Mouse (Mus musculus) left cerebral cortex, postnatal 25 days (tissue): Measurements from ENCODE around the gene Acod1. TPM values are rescaled to one million over a fixed set of nuclear protein-coding genes. Genes with fewer than 3 reads are reported as not detected.

Experiments
- DNase-seq, 2 experiments: peaks; one replicate each; pipeline ENCODE4 v3.0.0; 2022; ENCODE audit warnings: low spot score in 2 of 2, mixed read lengths in 1 of 2
- intact Hi-C: fragments of 180-260 bp; cut with DNase I; formaldehyde crosslinking; loops from one replicate; pipeline ENCODE4 v1.15.1; 2025
- total RNA-seq, 2 experiments: library from RNA; stranded (reverse); gene quantifications; 2 replicates each; pipeline ENCODE4 v1.2.3; 2021

Gene Acod1
- total RNA-seq, 2 experiments from 2014 or later, result not detected

- intact Hi-C loops, result loop anchor here (1.0 to 10.0 kb wide), 4 partner anchors 29 to 615 kb away; partner anchors contain the start of gene Fbxl3
- peak; percentile 88 to 93 for DNase-seq
Measured at GRCm38 (mm10) chr14:103069864-103070611, 23.3 kb downstream of the Acod1 start, which contains the start of gene Cln5. Gene Cln5 (plus strand): TSS chr14:103070216.

GRCm38 (mm10) chr14:103070790-103071189 lies 24.0 kb downstream of the Acod1 start:
- DNase-seq, result no peak
- intact Hi-C loops, result loop anchor here (1.0 to 10.0 kb wide), 3 partner anchors 29 to 614 kb away; partner anchors contain the start of gene Fbxl3

DNA sequence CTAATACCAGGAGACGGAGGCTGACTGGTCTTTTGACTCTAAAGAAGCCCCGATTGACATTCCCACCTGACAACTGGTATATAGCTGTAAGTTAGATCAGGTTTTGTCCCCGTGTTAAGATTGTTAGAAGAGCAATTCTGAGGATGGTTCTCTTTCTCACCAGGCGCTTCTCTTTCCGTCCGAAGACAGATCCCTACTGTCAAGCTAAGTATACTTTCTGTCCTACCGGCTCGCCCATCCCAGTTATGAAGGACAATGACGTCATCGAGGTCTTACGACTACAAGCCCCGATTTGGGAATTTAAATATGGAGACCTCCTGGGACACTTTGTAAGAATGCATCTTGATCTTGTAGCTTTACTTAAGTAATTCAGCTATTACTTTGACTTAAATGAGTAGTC lies 24.7 kb downstream of the Acod1 start:
- no peak for DNase-seq
- intact Hi-C loops, result loop anchor here (10.0 kb wide), 2 partner anchors 403 to 613 kb away; no protein-coding TSS in a partner anchor

GRCm38 (mm10) chr14:103072731-103073130 lies 26.0 kb downstream of the Acod1 start:
- intact Hi-C loops, result loop anchor here (10.0 kb wide), 2 partner anchors 402 to 612 kb away; no protein-coding TSS in a partner anchor
- DNase-seq, result no peak

- intact Hi-C loops, result loop anchor here (10.0 kb wide), 2 partner anchors 401 to 611 kb away; no protein-coding TSS in a partner anchor
- DNase-seq, result no peak
Measured at GRCm38 (mm10) chr14:103073825-103074224, 27.0 kb downstream of the Acod1 start.

DNA sequence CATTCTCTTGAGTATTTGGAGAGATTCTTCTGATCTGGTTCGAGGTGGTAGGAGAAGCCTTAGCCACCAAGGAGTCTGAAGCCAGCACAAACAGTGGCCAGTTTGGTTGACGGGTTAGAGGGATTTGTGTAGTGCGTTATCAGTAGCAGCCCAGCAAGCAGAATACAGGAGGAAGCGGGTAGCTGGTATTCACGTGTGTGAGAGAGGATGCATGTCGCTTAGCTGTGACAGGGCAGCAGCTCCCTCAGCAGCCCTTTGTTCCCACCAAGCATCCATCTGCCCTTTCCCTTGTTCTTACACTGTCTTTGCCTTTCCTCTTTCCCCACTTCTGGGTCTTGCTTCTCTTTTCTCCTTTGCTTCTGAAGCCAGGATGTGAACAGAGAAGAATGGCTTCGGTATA lies 28.4 kb downstream of the Acod1 start:
- DNase-seq, result no peak
- intact Hi-C loops, result loop anchor here (10.0 kb wide), 2 partner anchors 400 to 610 kb away; no protein-coding TSS in a partner anchor

DNA sequence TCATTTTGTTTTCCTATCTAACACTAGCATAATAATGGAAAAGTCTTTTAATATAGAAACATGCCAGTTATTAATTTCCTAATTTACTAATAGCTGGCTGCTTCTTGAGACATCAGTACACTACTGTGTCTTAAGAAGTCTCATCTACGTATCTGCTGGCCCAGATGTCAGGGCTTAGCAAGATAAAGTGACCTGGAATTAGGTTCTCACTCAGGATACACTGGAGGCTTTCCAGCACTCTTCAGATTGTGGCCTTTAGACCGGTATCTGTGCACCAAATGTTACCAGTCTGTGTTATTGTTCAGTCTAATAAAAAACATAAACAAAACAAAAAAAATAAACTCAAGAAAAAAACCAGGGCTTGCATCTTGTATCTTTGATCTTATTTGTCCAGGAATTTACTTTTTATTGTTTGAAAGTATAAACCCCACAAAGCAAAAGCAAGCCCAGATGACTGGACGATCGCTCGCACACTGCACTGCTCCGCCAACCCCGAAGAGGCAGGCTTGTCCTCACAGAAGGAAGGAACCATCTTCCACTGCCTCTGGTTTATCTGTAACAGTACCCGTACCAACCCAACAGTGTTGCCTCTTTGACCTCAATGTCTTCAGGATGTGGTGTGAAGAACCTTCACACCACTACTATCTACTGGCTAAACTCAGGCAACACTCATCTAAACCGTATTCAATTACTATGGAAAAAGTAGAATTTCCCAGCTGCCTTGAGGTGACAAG lies 30.7 kb downstream of the Acod1 start:
- no peak for DNase-seq
- intact Hi-C loops, result loop anchor here (10.0 kb wide), 2 partner anchors 397 to 607 kb away; no protein-coding TSS in a partner anchor

- intact Hi-C loops, result loop anchor here (10.0 kb wide), 2 partner anchors 397 to 607 kb away; no protein-coding TSS in a partner anchor
- no peak for DNase-seq
Measured at GRCm38 (mm10) chr14:103078006-103078912, 31.5 kb downstream of the Acod1 start.

- intact Hi-C loops, result loop anchor here (10.0 kb wide), 2 partner anchors 395 to 605 kb away; no protein-coding TSS in a partner anchor
Measured at GRCm38 (mm10) chr14:103079209-103079977, 32.6 kb downstream of the Acod1 start.

GRCm38 (mm10) chr14:103085840-103086533 lies 39.2 kb downstream of the Acod1 start:
- no peak for DNase-seq
- intact Hi-C loops, result no loop called here

More at GRCm38 (mm10) chr14:103079209-103079977, 32.6 kb downstream of the Acod1 start:
- peak; percentile 38 to 79 for DNase-seq

- peak in 1 of 2 experiments; percentile 76 for DNase-seq
- intact Hi-C loops, result no loop called here
Measured at GRCm38 (mm10) chr14:103086671-103087324, 40.0 kb downstream of the Acod1 start.

DNA sequence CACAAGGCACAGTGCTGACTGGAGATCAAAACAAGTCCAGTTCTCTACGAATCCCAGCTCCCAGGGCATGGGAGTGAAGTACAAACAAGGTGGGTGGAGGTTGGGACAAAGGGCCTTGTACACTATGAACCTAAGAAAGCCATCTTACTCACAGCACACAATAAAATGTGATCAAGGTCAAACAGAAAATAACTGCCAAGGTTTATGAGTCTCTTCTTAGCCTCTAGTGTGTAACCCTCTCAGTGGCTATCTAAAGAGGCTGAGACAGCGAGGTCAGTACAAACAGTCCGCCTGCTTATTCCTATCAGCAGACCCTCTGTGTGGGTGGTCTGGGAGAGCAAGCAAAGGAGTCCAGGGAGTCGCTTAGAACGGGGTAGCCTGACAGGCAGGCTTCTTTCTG lies 41.1 kb downstream of the Acod1 start:
- no peak for DNase-seq
- intact Hi-C loops, result no loop called here

- peak in 1 of 2 experiments; percentile 55 for DNase-seq
- intact Hi-C loops, result no loop called here
Measured at GRCm38 (mm10) chr14:103088624-103089023, 41.8 kb downstream of the Acod1 start.

DNA sequence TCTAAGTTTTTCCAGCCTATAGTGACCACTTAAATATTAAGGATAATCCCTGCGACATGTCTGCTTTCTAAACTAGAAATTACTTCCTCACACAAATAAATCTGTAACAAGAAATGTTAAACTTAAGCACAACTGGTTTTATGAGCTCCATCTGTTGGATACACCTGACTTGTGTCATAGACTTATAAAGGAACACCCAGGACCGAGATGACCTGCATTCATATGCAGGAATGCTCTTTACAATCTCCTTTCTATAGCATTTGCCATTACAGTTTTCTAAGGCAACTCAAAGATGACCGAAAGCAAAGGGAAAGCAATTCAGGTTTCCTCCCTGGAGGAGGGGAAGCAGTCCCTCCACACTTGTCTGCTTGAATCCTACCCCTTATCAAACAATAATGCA lies 46.5 kb downstream of the Acod1 start:
- no peak for DNase-seq
- intact Hi-C loops, result no loop called here

GRCm38 (mm10) chr14:103093670-103094069 lies 46.9 kb downstream of the Acod1 start:
- DNase-seq, result no peak
- intact Hi-C loops, result no loop called here

DNA sequence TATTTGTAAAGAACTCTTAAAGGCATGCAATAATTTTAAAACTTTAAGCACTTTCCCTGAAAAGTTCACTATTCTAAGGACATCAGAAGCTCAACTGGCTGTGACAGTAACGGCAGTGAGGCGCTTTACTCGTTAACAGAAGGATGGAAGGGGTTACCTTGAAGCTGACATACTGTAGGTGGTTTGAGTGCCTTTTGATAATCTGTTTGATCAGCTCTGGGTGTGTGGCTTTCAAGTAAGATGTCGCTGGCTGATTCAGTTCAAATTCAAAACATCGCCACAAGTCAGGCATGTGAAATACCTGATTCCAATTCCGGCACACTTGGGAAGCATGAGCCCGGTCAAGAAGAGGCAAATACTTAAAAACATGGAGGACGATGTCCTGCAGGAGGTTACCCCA lies 48.3 kb downstream of the Acod1 start:
- intact Hi-C loops, result no loop called here
- no peak for DNase-seq

- intact Hi-C loops, result no loop called here
- no peak for DNase-seq
Measured at GRCm38 (mm10) chr14:103095826-103096225, 49.0 kb downstream of the Acod1 start.
